Mouse (Mus musculus) ES-Bruce4 (cell line): Measurements from ENCODE around the gene Sptbn4.

Experiments used
- CTCF ChIP-seq: IDR thresholded peaks from one replicate; pipeline ENCODE4 v1.8.1; 2011; ENCODE audit warnings: low read depth, low read length
- EP300 ChIP-seq: IDR thresholded peaks from 2 replicates; pipeline ENCODE4 v1.6.1; 2011; ENCODE audit warnings: low read depth, low read length; ENCODE audit not compliant: insufficient read depth
- POLR2A ChIP-seq: IDR thresholded peaks from one replicate; pipeline ENCODE4 v1.8.1; 2011; ENCODE audit warnings: low read length; ENCODE audit not compliant: insufficient read depth

- TF ChIP-seq CTCF (no peak), EP300 (no peak), POLR2A (no peak)
Observed at GRCm38 (mm10) chr7:27375274-27375673, 72.2 kb downstream of the Sptbn4 start.
